Comparison of ENCODE assay signal across 21 mouse cellular contexts in the genomic region with DNA sequence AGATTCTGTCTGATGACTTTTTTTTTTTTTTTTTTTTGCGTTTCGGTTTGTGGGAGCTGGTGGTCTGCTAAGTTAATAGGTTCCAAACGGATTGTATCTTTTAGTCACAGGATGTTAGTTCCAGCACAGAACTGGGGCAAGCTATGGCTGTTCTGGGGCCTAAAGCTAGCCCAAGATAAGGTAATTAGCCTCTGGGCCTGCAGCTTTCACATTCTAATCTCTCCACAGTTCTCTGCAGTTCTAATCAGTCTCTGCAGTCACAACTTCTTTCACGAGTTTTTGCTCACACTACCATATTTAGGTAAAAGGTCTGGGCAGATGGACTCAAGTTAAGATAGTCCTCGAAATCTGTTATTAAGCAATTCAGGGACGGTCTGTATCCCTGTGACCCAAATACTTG.
"Had no signal": no experiment of that assay in that cellular context is flagged by ENCODE, and none has a peak within 500 bp of the region (broad histone marks: within the 10 kb centered on the region; RNA-seq: fewer than 3 reads in every experiment).

No protein-coding gene starts in this region.

- H3K27me3 ChIP-seq: limb, embryonic 15.5 days; midbrain, embryonic 12.5 days; midbrain, embryonic 15.5 days; neural tube, embryonic 12.5 days; neural tube, embryonic 15.5 days; stomach, embryonic 15.5 days had no signal

- H3K36me3 ChIP-seq: limb, embryonic 12.5 days; limb, embryonic 15.5 days; midbrain, embryonic 12.5 days; midbrain, embryonic 15.5 days; neural tube, embryonic 12.5 days; neural tube, embryonic 15.5 days; stomach, embryonic 15.5 days had no signal

- H3K4me3 ChIP-seq: limb, embryonic 12.5 days; limb, embryonic 15.5 days; midbrain, embryonic 12.5 days; midbrain, embryonic 15.5 days; neural tube, embryonic 12.5 days; neural tube, embryonic 15.5 days; stomach, embryonic 15.5 days had no signal

- H3K9ac ChIP-seq: limb, embryonic 12.5 days; limb, embryonic 15.5 days; midbrain, embryonic 12.5 days; midbrain, embryonic 15.5 days; neural tube, embryonic 12.5 days; neural tube, embryonic 15.5 days; stomach, embryonic 15.5 days had no signal

- H3K9me3 ChIP-seq: limb, embryonic 12.5 days; limb, embryonic 15.5 days; midbrain, embryonic 12.5 days; midbrain, embryonic 15.5 days; neural tube, embryonic 12.5 days; neural tube, embryonic 15.5 days; stomach, embryonic 15.5 days had no signal

- H3K4me2 ChIP-seq: limb, embryonic 12.5 days; limb, embryonic 15.5 days; midbrain, embryonic 12.5 days; midbrain, embryonic 15.5 days; neural tube, embryonic 12.5 days; neural tube, embryonic 15.5 days; stomach, embryonic 15.5 days had no signal

- ATAC-seq: intestine, embryonic 16.5 days; midbrain, embryonic 15.5 days had no signal

- H3K27ac ChIP-seq: limb, embryonic 12.5 days; limb, embryonic 15.5 days; midbrain, embryonic 12.5 days; midbrain, embryonic 15.5 days; neural tube, embryonic 12.5 days; neural tube, embryonic 15.5 days; stomach, embryonic 15.5 days had no signal

- DNase-seq: kidney, adult 18-20 months; kidney, adult 9 months; kidney, postnatal 14 days; kidney, postnatal 4 days; left cerebral cortex, postnatal 4 days; lung, adult 2 months; lung, postnatal 14 days; lung, postnatal 4 days; right cerebral cortex, adult 18-20 months; right cerebral cortex, postnatal 14 days; right cerebral cortex, postnatal 4 days; thymus, adult 18-20 months; thymus, postnatal 4 days had no signal

- H3K4me1 ChIP-seq: limb, embryonic 12.5 days; limb, embryonic 15.5 days; midbrain, embryonic 12.5 days; midbrain, embryonic 15.5 days; neural tube, embryonic 12.5 days; neural tube, embryonic 15.5 days; stomach, embryonic 15.5 days had no signal
